Mouse (Mus musculus) liver, embryonic 14.5 days (tissue): Measurements from ENCODE around the gene Stim1.

Source experiments
- CTCF ChIP-seq: IDR thresholded peaks from 2 replicates; pipeline ENCODE4 v1.5.1; 2016; ENCODE audit warnings: antibody characterized with exemption, low read depth, control low read depth
- EP300 ChIP-seq: IDR thresholded peaks from 2 replicates; pipeline ENCODE4 v1.6.1; 2016; ENCODE audit warnings: antibody characterized with exemption, low read depth

DNA sequence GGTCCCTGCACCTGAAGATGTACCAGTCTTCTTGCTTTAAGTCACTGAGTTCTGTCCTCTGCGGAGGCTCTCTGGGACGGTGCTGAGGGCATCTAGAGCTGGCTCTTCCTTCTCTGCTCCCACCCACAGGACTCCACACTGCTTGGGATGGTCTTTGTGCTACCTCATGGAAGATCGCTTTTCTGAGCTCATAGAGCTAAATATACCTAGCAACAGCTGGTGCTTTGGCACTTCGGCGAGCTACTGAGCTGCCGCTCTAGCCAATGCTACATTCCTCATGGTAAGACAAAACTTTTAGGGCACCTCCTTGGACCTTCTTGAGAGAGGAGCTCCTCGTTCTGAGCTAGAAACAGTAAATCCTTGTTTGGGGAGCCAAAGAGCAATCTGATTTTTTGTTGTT is 115.6 kb downstream of the Stim1 start:
- TF ChIP-seq CTCF (no peak), EP300 (no peak)
